Mouse (Mus musculus) heart, postnatal 0 days (tissue): ENCODE data around the gene 4632433K11Rik. TPM values are rescaled to one million over a fixed set of nuclear protein-coding genes. Genes with fewer than 3 reads are reported as not detected.
A peak's percentile ranks its signal among the peaks of the same experiment; 100 is the strongest.

Experiments used
- ATAC-seq: fragments of 200-750 bp; cut with Nextera tagmentation; 2 replicates; pipeline ENCODE4 v1.8.0; 2017; ENCODE audit warnings: low read depth, moderate number of reproducible peaks, moderate library complexity; ENCODE audit not compliant: insufficient read depth
- DNase-seq: peaks from one replicate; pipeline ENCODE4 v3.0.0-alpha.2; 2016; ENCODE audit warnings: low spot score
- H3K27ac ChIP-seq: fragments of 300-500 bp; sonication (generic); 2 replicates; pipeline ENCODE4 v1.5.1; 2014; ENCODE audit warnings: low read depth, mild to moderate bottlenecking
- H3K27me3 ChIP-seq: fragments of 300-500 bp; sonication (generic); 2 replicates; pipeline ENCODE4 v1.6.1; 2014; ENCODE audit warnings: low read length, mixed read lengths; ENCODE audit not compliant: control insufficient read depth, insufficient read depth
- H3K36me3 ChIP-seq: fragments of 300-500 bp; sonication (generic); replicated peaks from 2 replicates; pipeline ENCODE4 v1.6.1; 2014; ENCODE audit warnings: low read length, mixed read lengths; ENCODE audit not compliant: control insufficient read depth, insufficient read depth
- H3K4me1 ChIP-seq: fragments of 300-500 bp; sonication (generic); 2 replicates; pipeline ENCODE4 v1.6.1; 2014; ENCODE audit warnings: antibody characterized with exemption; ENCODE audit not compliant: control insufficient read depth, insufficient read depth
- H3K4me2 ChIP-seq: fragments of 300-500 bp; sonication (generic); 2 replicates; pipeline ENCODE4 v1.6.1; 2014; ENCODE audit warnings: low read depth, mild to moderate bottlenecking, low read length, moderate library complexity
- H3K4me3 ChIP-seq: fragments of 300-500 bp; sonication (generic); 2 replicates; pipeline ENCODE4 v1.5.1; 2014; ENCODE audit warnings: low read depth, low read length
- H3K9ac ChIP-seq: fragments of 300-500 bp; sonication (generic); replicated peaks from 2 replicates; pipeline ENCODE4 v1.6.1; 2014; ENCODE audit warnings: low read depth, low read length, mixed read lengths
- H3K9me3 ChIP-seq: fragments of 300-500 bp; sonication (generic); replicated peaks from 2 replicates; pipeline ENCODE4 v1.6.1; 2016; ENCODE audit warnings: low read length; ENCODE audit not compliant: control insufficient read depth
- CTCF ChIP-seq: IDR thresholded peaks from 2 replicates; pipeline ENCODE4 v1.5.1; 2016; ENCODE audit warnings: antibody characterized with exemption, control low read depth, low read depth
- EP300 ChIP-seq: IDR thresholded peaks from 2 replicates; pipeline ENCODE4 v1.6.1; 2016; ENCODE audit warnings: antibody characterized with exemption, low read depth
- WGBS: fragments of 180-500 bp; shearing (Covaris S2); extraction: QIAGEN DNeasy Blood & Tissue Kit; methylation state at CpG from one replicate; pipeline ENCODE4 v1.1.7; 2014; 5-methylcytosine and 5-hydroxymethylcytosine counted together
- polyA plus RNA-seq: library from polyadenylated mRNA; unstranded; fragments of >200 nt; fragmentation: Nextera tagmentation; extraction: Ambion mirVana; gene quantifications from 2 replicates; pipeline ENCODE4 v1.2.1, GENCODE M21; 2015
- total RNA-seq: library from RNA; depleted of rRNA; stranded (reverse); fragments of >200 nt; gene quantifications from 2 replicates; pipeline ENCODE4 v1.2.3, GENCODE M21; 2014; ENCODE audit warnings: low replicate concordance; rRNA removed

4632433K11Rik gene
- 0.99 TPM in 1 of 2 replicates, not detected in the other for total RNA-seq
- polyA plus RNA-seq, result not detected in 2 replicates

- H3K9ac ChIP-seq, result no peak within 1 kb of the TSS
- 80% methylated on average over 3 of the region's 3 CpGs for WGBS
- no peak for ATAC-seq
- no peaks in the 10 kb centered on the region for H3K27me3 ChIP-seq
- peaks cover 68% of the 10 kb centered on the region for H3K36me3 ChIP-seq
- peaks cover 8% of the 10 kb centered on the region for H3K4me1 ChIP-seq
- peaks cover 21% of the 10 kb centered on the region for H3K9me3 ChIP-seq
- DNase-seq, result no peak
- H3K27ac ChIP-seq, result no peak within 1 kb of the TSS
- H3K4me2 ChIP-seq, result no peak within 1 kb of the TSS
- no peak within 1 kb of the TSS for H3K4me3 ChIP-seq
- TF ChIP-seq EP300 (no peak), CTCF (no peak)
Measured at GRCm38 (mm10) chr7:5033818-5034217, at the start of gene 4632433K11Rik. 4632433K11Rik (plus strand) TSS chr7:5034118.

- Histone ChIP-seq H3K27me3 (0 out of 2 replicates have a peak, but pooled peaks cover 6% of the 10 kb centered on the region), H3K4me1 (no peaks in the 10 kb centered on the region), H3K36me3 (peaks cover 10% of the 10 kb centered on the region), H3K27ac (no peak overlapping the region), H3K9ac (no peak overlapping the region), H3K9me3 (no peaks in the 10 kb centered on the region), H3K4me2 (no peak overlapping the region), H3K4me3 (no peak overlapping the region)
- DNase-seq (no peak), ATAC-seq (no peak; the same call in 1 of the 2 replicates)
- 4% methylated on average over 2 of the region's 2 CpGs for WGBS
- TF ChIP-seq EP300 (no peak), CTCF (no peak)
Measured at GRCm38 (mm10) chr7:4988250-4988649, 45.7 kb upstream of the 4632433K11Rik start.

- no peak for TF ChIP-seq CTCF
- TF ChIP-seq EP300, result no peak
- DNase-seq (no peak), ATAC-seq (no peak)
- Histone ChIP-seq H3K4me1 (peaks cover 12% of the 10 kb centered on the region), H3K4me3 (no peak overlapping the region), H3K27ac (no peak overlapping the region), H3K27me3 (0 out of 2 replicates have a peak, but pooled peaks cover 8% of the 10 kb centered on the region), H3K9ac (no peak overlapping the region), H3K36me3 (peaks cover 14% of the 10 kb centered on the region), H3K4me2 (0 out of 2 replicates have a peak overlapping the region, but pooled peaks have one; percentile 0), H3K9me3 (no peaks in the 10 kb centered on the region)
- 56% methylated on average over 47 of the region's 55 CpGs for WGBS
Measured at GRCm38 (mm10) chr7:4993347-4993998, 40.4 kb upstream of the 4632433K11Rik start.

DNA sequence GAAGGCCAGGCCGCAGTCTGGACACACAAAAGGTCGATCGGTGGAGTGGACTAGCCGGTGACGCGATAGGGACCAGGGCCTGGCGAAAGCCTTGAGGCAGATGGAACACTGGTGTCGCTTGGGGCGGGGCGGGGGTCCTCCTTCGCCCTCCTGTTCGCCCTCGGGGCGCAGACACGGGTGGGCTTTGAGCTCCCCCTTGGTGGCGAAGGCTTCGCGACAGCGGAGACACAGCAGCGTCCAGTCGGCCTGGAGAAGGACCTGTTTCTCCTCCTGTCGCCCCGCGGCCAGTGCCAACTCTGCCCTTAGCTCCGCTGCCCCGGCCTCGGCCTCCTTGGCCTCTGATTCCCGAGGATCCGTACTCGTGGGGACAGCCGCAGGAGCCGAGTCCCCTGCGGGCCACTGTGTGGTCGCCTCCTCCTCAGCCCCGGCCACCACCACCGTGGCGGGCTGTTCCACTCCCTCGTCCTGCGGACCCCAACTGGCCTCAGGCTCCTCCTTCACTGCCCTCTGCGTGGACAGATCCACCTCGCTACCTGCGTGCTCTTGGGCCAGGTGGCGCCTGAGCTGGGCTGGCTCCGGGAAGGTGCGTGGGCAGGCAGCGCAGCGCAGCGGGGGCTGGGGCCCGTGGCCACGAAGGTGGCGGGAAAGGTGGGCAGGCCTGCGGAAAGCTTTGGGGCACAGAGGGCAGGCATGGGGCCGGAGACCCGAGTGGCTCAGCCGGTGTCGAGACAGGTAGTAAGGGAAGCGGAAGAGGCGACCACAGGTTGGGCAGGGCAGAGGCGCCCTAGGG, 39.7 kb upstream of the 4632433K11Rik start:
- TF ChIP-seq CTCF (no peak), EP300 (no peak)
- no peak overlapping the region for H3K9ac ChIP-seq

GRCm38 (mm10) chr7:4995268-4996002, 38.5 kb upstream of the 4632433K11Rik start:
- WGBS, result 6% methylated on average over 19 of the region's 19 CpGs
- Histone ChIP-seq H3K4me1 (peaks cover 12% of the 10 kb centered on the region), H3K4me2 (peak overlapping the region; percentile 98), H3K27ac (peak overlapping the region; percentile 17), H3K27me3 (0 out of 2 replicates have a peak, but pooled peaks cover 8% of the 10 kb centered on the region), H3K4me3 (peak overlapping the region; percentile 68), H3K9me3 (no peaks in the 10 kb centered on the region), H3K36me3 (peaks cover 14% of the 10 kb centered on the region), H3K9ac (peak overlapping the region; percentile 88)
- no peak for TF ChIP-seq CTCF
- TF ChIP-seq EP300, result no peak
- peak; percentile 35 for ATAC-seq
- DNase-seq, result no peak

More for the DNA sequence above, 39.7 kb upstream of the 4632433K11Rik start:
- Histone ChIP-seq H3K36me3 (peaks cover 14% of the 10 kb centered on the region), H3K27ac (no peak overlapping the region), H3K27me3 (0 out of 2 replicates have a peak, but pooled peaks cover 8% of the 10 kb centered on the region), H3K4me2 (peak overlapping the region; percentile 98), H3K4me3 (peak overlapping the region; percentile 68; the same call in 1 of the 2 replicates), H3K4me1 (peaks cover 12% of the 10 kb centered on the region), H3K9me3 (no peaks in the 10 kb centered on the region)
- ATAC-seq (no peak), DNase-seq (no peak)
- 55% methylated on average over 54 of the region's 59 CpGs for WGBS
